Mouse (Mus musculus) cortical plate, adult 2 months (tissue): Measurements from ENCODE around the gene Spata13.

ENCODE experiments used
- CTCF ChIP-seq: fragments of 200-500 bp; IDR thresholded peaks from 2 replicates; pipeline ENCODE4 v1.5.1; 2011; ENCODE audit warnings: mild to moderate bottlenecking, control low read depth, low read length; ENCODE audit not compliant: insufficient read depth; ENCODE audit errors: extremely low read depth
- POLR2A ChIP-seq: fragments of 200-500 bp; IDR thresholded peaks from 2 replicates; pipeline ENCODE4 v1.6.1; 2011; ENCODE audit warnings: mild to moderate bottlenecking, low read length, control low read depth; ENCODE audit not compliant: insufficient read depth; ENCODE audit errors: extremely low read depth

DNA sequence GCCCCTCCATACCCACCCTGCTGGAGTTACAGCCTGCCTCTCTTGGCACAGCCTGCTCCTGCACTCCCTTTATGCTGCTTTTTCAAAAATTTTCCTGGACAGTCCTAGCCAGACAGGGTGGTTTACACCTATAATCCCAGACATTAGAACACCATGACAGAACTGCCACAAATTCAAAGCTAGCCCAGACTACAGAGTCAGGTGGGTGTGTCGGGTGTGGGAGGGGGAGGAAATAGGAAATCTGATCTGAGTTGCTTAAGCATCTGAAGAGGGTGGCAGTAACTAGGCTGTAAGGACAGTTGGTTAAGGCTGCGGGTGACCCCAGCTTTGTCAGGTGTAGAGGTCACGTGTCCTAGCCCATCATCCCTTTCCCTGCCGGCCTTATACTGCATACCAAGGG lies 93.3 kb downstream of the Spata13 start:
- TF ChIP-seq POLR2A: no peak
- no peak for TF ChIP-seq CTCF
